Mouse (Mus musculus) adrenal gland, postnatal 14 days (tissue): Measurements from ENCODE around the gene Bbs5. TPM values are rescaled to one million over a fixed set of nuclear protein-coding genes. Genes with fewer than 3 reads are reported as not detected.
"Not testable (repeated sequence)": the region's sequence is repeated elsewhere in the genome, so short reads cannot be mapped to it uniquely, and the experiment has no call there.

Experiments
- DNase-seq: peaks from one replicate; pipeline ENCODE4 v3.0.0; 2021; ENCODE audit warnings: mixed read lengths
- long read RNA-seq, 2 experiments: library from polyadenylated mRNA; stranded (forward); transcript quantifications; one replicate each; pipeline ENCODE4 v2.0.0; 2021
- total RNA-seq: library from RNA; stranded (reverse); gene quantifications from 2 replicates; pipeline ENCODE4 v1.2.3, GENCODE M21; 2021

The Bbs5 gene
- total RNA-seq, result 5.1 and 9.4 TPM in 2 replicates
- long read RNA-seq, experiment 1, partial matches to known transcripts, result 1 of 8 reads
- long read RNA-seq, experiment 1, other reads (novel, unspliced or antisense), result 3 of 8 reads
- long read RNA-seq, experiment 2, transcript Bbs5-201 (12 exons, 1,468 nt), result major isoform, 5 of 8 reads
- long read RNA-seq, experiment 2, partial matches to known transcripts, result 0 of 8 reads
- long read RNA-seq, experiment 2, other reads (novel, unspliced or antisense), result 3 of 8 reads

GRCm38 (mm10) chr2:69646726-69647490 is at the start of gene Bbs5:
Bbs5 (plus strand) TSS chr2:69647171.
- peak; percentile 96 for DNase-seq

- no peak for DNase-seq
Observed at GRCm38 (mm10) chr2:69603726-69604393, 43.1 kb upstream of the Bbs5 start.

GRCm38 (mm10) chr2:69606621-69607020 is 40.4 kb upstream of the Bbs5 start:
- no peak for DNase-seq

- no peak for DNase-seq
Observed at GRCm38 (mm10) chr2:69612237-69612636, 34.7 kb upstream of the Bbs5 start.

GRCm38 (mm10) chr2:69612716-69613115 is 34.3 kb upstream of the Bbs5 start:
- DNase-seq, result no peak

GRCm38 (mm10) chr2:69613237-69613636 is 33.7 kb upstream of the Bbs5 start:
- DNase-seq, result peak; percentile 51

- no peak for DNase-seq
Observed at GRCm38 (mm10) chr2:69618336-69618735, 28.6 kb upstream of the Bbs5 start.

- DNase-seq, result no peak
Observed at GRCm38 (mm10) chr2:69619286-69619685, 27.7 kb upstream of the Bbs5 start.

GRCm38 (mm10) chr2:69629215-69629614 is 17.8 kb upstream of the Bbs5 start:
- DNase-seq, result peak; percentile 63

- no peak for DNase-seq
Observed at GRCm38 (mm10) chr2:69629914-69630313, 17.1 kb upstream of the Bbs5 start.

GRCm38 (mm10) chr2:69630792-69631191 is 16.2 kb upstream of the Bbs5 start:
- no peak for DNase-seq

GRCm38 (mm10) chr2:69631449-69631848 is 15.5 kb upstream of the Bbs5 start:
- DNase-seq, result peak; percentile 35

GRCm38 (mm10) chr2:69635064-69635701 is 11.8 kb upstream of the Bbs5 start:
- peak; percentile 64 for DNase-seq

- DNase-seq, result peak; percentile 72
Observed at GRCm38 (mm10) chr2:69635807-69636206, 11.2 kb upstream of the Bbs5 start.

- not testable (repeated sequence) for DNase-seq
Observed at GRCm38 (mm10) chr2:69637989-69638388, 9.0 kb upstream of the Bbs5 start.

GRCm38 (mm10) chr2:69640100-69640499 is 6.9 kb upstream of the Bbs5 start:
- DNase-seq, result no peak

GRCm38 (mm10) chr2:69644968-69645617 is 1.9 kb upstream of the Bbs5 start:
- no peak for DNase-seq

- no peak for DNase-seq
Observed at GRCm38 (mm10) chr2:69649716-69650115, 2.7 kb downstream of the Bbs5 start.

GRCm38 (mm10) chr2:69659326-69659725 is 12.4 kb downstream of the Bbs5 start:
- DNase-seq, result no peak

GRCm38 (mm10) chr2:69663827-69664476 is 17.0 kb downstream of the Bbs5 start:
- no peak for DNase-seq

- no peak for DNase-seq
Observed at GRCm38 (mm10) chr2:69667656-69668055, 20.7 kb downstream of the Bbs5 start.

GRCm38 (mm10) chr2:69668414-69668813 is 21.4 kb downstream of the Bbs5 start:
- DNase-seq, result no peak
